Comparison of ENCODE assay signal across 8 mouse cellular contexts in the genomic region with DNA sequence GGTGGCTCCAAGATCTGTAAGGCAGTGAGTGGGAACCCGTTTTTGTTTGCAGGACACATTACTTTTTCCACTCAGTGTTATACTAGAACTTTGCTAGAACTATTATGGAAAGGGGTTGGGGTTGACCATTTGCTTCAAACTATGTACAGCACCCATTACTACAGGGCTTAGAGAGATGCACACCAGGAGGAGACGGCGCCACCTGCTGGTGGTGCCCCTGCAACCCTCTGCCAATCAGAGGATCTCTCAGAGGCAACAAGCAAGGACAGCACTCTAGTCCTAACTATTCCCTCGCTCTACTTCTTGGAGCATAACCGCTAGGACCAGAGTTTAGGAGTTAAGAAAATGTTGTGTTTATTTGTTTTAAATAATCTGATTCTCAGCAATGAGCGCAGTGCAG.
DNase-seq lines count a peak whose midpoint lies in the region; ATAC-seq and TF ChIP-seq lines count a peak whose summit lies in the region.

No protein-coding gene starts in this region.

- H3K9me3 ChIP-seq in intestine, embryonic 15.5 days = no peaks in the 10 kb centered on the region

- H3K4me2 ChIP-seq in intestine, embryonic 15.5 days (replicated peaks) = no peak overlapping the region

- no peak overlapping the region for H3K9ac ChIP-seq in intestine, embryonic 15.5 days

- no peaks in the 10 kb centered on the region for H3K36me3 ChIP-seq in spleen, adult 2 months (ENCODE audit: control insufficient read depth, insufficient read depth, low read length)
- no peaks in the 10 kb centered on the region for H3K36me3 ChIP-seq in intestine, embryonic 15.5 days

- DNase-seq in right cerebral cortex, postnatal 4 days = peak; percentile 7
- DNase-seq in right cerebral cortex, postnatal 36 days (ENCODE audit: low spot score in 2 of 2) = no peak
- peak; percentile 70 for DNase-seq in ZHBTc4 (ENCODE audit: low read depth, low spot score)
- DNase-seq in gastrocnemius, postnatal 10 days = peak; percentile 31
- peak; percentile 16 to 23 for DNase-seq in layer of hippocampus, postnatal 10 days (ENCODE audit: low spot score in 2 of 2)
- peak; percentile 2 to 16 for DNase-seq in spleen, adult 2 months (ENCODE audit: low read depth in 1 of 2, low spot score in 2 of 2)
- DNase-seq in embryo, embryonic 11 days = no peak

- H3K4me1 ChIP-seq in spleen, adult 2 months (ENCODE audit: control insufficient read depth, insufficient read depth, insufficient read length) = no peaks in the 10 kb centered on the region
- H3K4me1 ChIP-seq in intestine, embryonic 15.5 days (replicated peaks) = no peaks in the 10 kb centered on the region

- TF ChIP-seq POLR2A in spleen, adult 2 months (IDR thresholded peaks at IDR 0.05; ENCODE audit: low read depth, low read length) = no peak

- ATAC-seq in intestine, embryonic 15.5 days = no peak

- WGBS in spleen, adult 2 months = 81% methylated on average over 6 of the region's 6 CpGs
- WGBS in intestine, embryonic 15.5 days = 85% methylated on average over 6 of the region's 6 CpGs

- TF ChIP-seq CTCF in spleen, adult 2 months (IDR thresholded peaks at IDR 0.05; ENCODE audit: extremely low read depth, insufficient read depth, insufficient read length, insufficient replicate concordance) = peak; percentile 75; the same call in 1 of the 2 replicates

- no peak overlapping the region for H3K27ac ChIP-seq in spleen, adult 2 months (ENCODE audit: insufficient read depth, low read length)
- H3K27ac ChIP-seq in intestine, embryonic 15.5 days = no peak overlapping the region

- H3K27me3 ChIP-seq in spleen, adult 2 months (ENCODE audit: control insufficient read depth, insufficient read depth, low read length) = no peaks in the 10 kb centered on the region
- no peaks in the 10 kb centered on the region for H3K27me3 ChIP-seq in intestine, embryonic 15.5 days (replicated peaks)

- no peak overlapping the region for H3K4me3 ChIP-seq in spleen, adult 2 months (ENCODE audit: extremely low read depth, insufficient read depth, insufficient read length)
- H3K4me3 ChIP-seq in intestine, embryonic 15.5 days (replicated peaks) = no peak overlapping the region

Comparison
In these comparisons a context has a peak if more than half of its experiments do, and no peak if none do; other contexts are left out.
1. DNase-seq: peak in right cerebral cortex, postnatal 4 days (single experiment), ZHBTc4 (single experiment), gastrocnemius, postnatal 10 days (single experiment), layer of hippocampus, postnatal 10 days (2 of 2) and spleen, adult 2 months (2 of 2); none in right cerebral cortex, postnatal 36 days (0 of 2) and embryo, embryonic 11 days (single experiment).